In the genomic region with DNA sequence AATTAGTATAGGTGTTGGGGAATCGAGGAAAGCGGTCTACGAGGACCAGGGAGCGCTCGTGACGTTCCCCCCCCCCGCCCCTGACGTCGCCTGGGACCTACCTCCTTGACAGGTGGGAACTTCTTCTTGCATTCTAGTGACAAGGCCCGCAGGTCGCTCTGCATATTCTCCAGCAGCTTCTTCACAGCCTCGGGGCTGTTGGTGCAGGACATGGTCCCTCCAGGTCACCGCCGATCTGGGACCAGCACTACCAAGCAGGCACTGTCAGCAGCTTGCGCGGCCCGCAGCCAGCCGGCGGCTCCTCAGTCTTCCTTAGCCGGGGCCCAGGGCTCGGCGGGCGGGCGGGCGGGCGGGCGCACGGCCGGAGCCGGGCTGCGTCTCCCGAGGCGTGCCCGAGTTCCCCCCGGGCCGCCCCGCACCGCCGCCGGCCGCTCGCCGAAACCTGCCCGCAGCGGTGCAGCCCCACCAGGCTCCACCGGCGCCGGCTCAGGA, we compare ENCODE assay signal across 8 mouse cellular contexts. TPM values are rescaled to one million over a fixed set of nuclear protein-coding genes. Genes with fewer than 3 reads are reported as not detected.
DNase-seq lines count a peak whose midpoint lies in the region; ATAC-seq lines count a peak whose summit lies in the region.

No protein-coding gene starts in this region.

- H3K4me2 ChIP-seq in lung, embryonic 15.5 days, result peak overlapping the region; percentile 58
- H3K4me2 ChIP-seq in kidney, embryonic 14.5 days (replicated peaks; ENCODE audit: low read depth, low read length), result peak overlapping the region; percentile 78
- H3K4me2 ChIP-seq in midbrain, embryonic 13.5 days (replicated peaks), result peak overlapping the region; percentile 85

- intact Hi-C loops in left cerebral cortex, postnatal 25 days (cut with DNase I), result no loop called here

- 0% methylated on average over 28 of the region's 48 CpGs for WGBS in lung, embryonic 15.5 days
- WGBS in forebrain, embryonic 10.5 days, result under 1% methylated on average over 42 of the region's 48 CpGs
- 1% methylated on average over 43 of the region's 48 CpGs for WGBS in kidney, embryonic 14.5 days
- under 1% methylated on average over 39 of the region's 48 CpGs for WGBS in midbrain, embryonic 13.5 days

- H3K4me1 ChIP-seq in lung, embryonic 15.5 days, result peaks cover 15% of the 10 kb centered on the region
- peaks cover 20% of the 10 kb centered on the region for H3K4me1 ChIP-seq in forebrain, embryonic 10.5 days
- H3K4me1 ChIP-seq in kidney, embryonic 14.5 days (ENCODE audit: control insufficient read depth, insufficient read depth, low read length), result peaks cover 8% of the 10 kb centered on the region; the same call in 1 of the 2 replicates
- peaks cover 19% of the 10 kb centered on the region for H3K4me1 ChIP-seq in midbrain, embryonic 13.5 days (replicated peaks)

- peak overlapping the region; percentile 87 for H3K4me3 ChIP-seq in lung, embryonic 15.5 days
- peak overlapping the region; percentile 98 for H3K4me3 ChIP-seq in forebrain, embryonic 10.5 days
- H3K4me3 ChIP-seq in kidney, embryonic 14.5 days (ENCODE audit: low read length), result peak overlapping the region; percentile 96
- peak overlapping the region; percentile 99 for H3K4me3 ChIP-seq in midbrain, embryonic 13.5 days (replicated peaks)

- H3K36me3 ChIP-seq in lung, embryonic 15.5 days, result no peaks in the 10 kb centered on the region
- peaks cover 21% of the 10 kb centered on the region for H3K36me3 ChIP-seq in forebrain, embryonic 10.5 days (replicated peaks)
- no peaks in the 10 kb centered on the region for H3K36me3 ChIP-seq in kidney, embryonic 14.5 days (ENCODE audit: control insufficient read depth, insufficient read depth, low read length)
- H3K36me3 ChIP-seq in midbrain, embryonic 13.5 days, result peaks cover 13% of the 10 kb centered on the region

- H3K27me3 ChIP-seq in lung, embryonic 15.5 days, result no peaks in the 10 kb centered on the region
- H3K27me3 ChIP-seq in forebrain, embryonic 10.5 days (ENCODE audit: poor library complexity, severe bottlenecking), result no peaks in the 10 kb centered on the region
- H3K27me3 ChIP-seq in kidney, embryonic 14.5 days (ENCODE audit: control insufficient read depth, insufficient read depth, low read length), result no peaks in the 10 kb centered on the region
- no peaks in the 10 kb centered on the region for H3K27me3 ChIP-seq in midbrain, embryonic 13.5 days

- H3K9me3 ChIP-seq in lung, embryonic 15.5 days, result no peaks in the 10 kb centered on the region
- no peaks in the 10 kb centered on the region for H3K9me3 ChIP-seq in forebrain, embryonic 10.5 days
- H3K9me3 ChIP-seq in kidney, embryonic 14.5 days (ENCODE audit: control insufficient read depth, low read length), result no peaks in the 10 kb centered on the region
- no peaks in the 10 kb centered on the region for H3K9me3 ChIP-seq in midbrain, embryonic 13.5 days

- peak overlapping the region; percentile 65 for H3K27ac ChIP-seq in lung, embryonic 15.5 days
- H3K27ac ChIP-seq in forebrain, embryonic 10.5 days, result peak overlapping the region; percentile 91
- H3K27ac ChIP-seq in kidney, embryonic 14.5 days (ENCODE audit: low read depth, low read length), result peak overlapping the region; percentile 32; the same call in 1 of the 2 replicates
- peak overlapping the region; percentile 82 for H3K27ac ChIP-seq in midbrain, embryonic 13.5 days

- peak overlapping the region; percentile 93 for H3K9ac ChIP-seq in lung, embryonic 15.5 days
- H3K9ac ChIP-seq in kidney, embryonic 14.5 days (ENCODE audit: low read depth, low read length), result peak overlapping the region; percentile 91
- H3K9ac ChIP-seq in midbrain, embryonic 13.5 days (replicated peaks), result peak overlapping the region; percentile 94

- ATAC-seq in lung, embryonic 15.5 days (ENCODE audit: borderline replicate concordance, extremely low read depth, low FRiP score, low TSS enrichment), result peak; percentile 68
- peak; percentile 73 for ATAC-seq in kidney, embryonic 14.5 days (ENCODE audit: low FRiP score, low TSS enrichment)
- peak; percentile 86 for ATAC-seq in midbrain, embryonic 13.5 days

- DNase-seq in lung, postnatal 36 days, result no peak
- peak; percentile 56 for DNase-seq in brain, adult 2 months (ENCODE audit: low read depth, low spot score)
- no peak for DNase-seq in forebrain, embryonic 10.5 days (ENCODE audit: extremely low spot score, low spot score)
- no peak for DNase-seq in urinary bladder, adult 18-20 months (ENCODE audit: low spot score in 2 of 2)
- no peak for DNase-seq in left cerebral cortex, postnatal 25 days (ENCODE audit: low spot score in 2 of 2)

RNA-seq across cellular contexts. Expression of gene Mon2, which starts 0.5 kb away (rescaled TPM):
- 26.8 and 28.7 TPM in 2 replicates for polyA plus RNA-seq in lung, embryonic 15.5 days (2015; fragmentation: Nextera tagmentation; extraction: Ambion mirVana)
- polyA plus RNA-seq in forebrain, embryonic 10.5 days (2016; fragmentation: Nextera tagmentation; extraction: Ambion mirVana), result 20.0 and 21.1 TPM in 2 replicates
- polyA plus RNA-seq in kidney, embryonic 14.5 days (2014; fragmentation: Nextera tagmentation; extraction: Ambion mirVana), result 28.6 and 40.8 TPM in 2 replicates
- 26.9 and 29.6 TPM in 2 replicates for polyA plus RNA-seq in midbrain, embryonic 13.5 days (2015; fragmentation: Nextera tagmentation; extraction: Ambion mirVana)
- total RNA-seq in left cerebral cortex, postnatal 25 days (2021), result 100 to 1,000 TPM in 1 of 2 experiments, 10 to 100 TPM in 1; 92.6 to 102 TPM

Comparison
In these comparisons a context has a peak if more than half of its experiments do, and no peak if none do; other contexts are left out.
1. H3K27ac ChIP-seq: peak in every context shown above with its lines; median percentile 91 in forebrain, embryonic 10.5 days; 82 in midbrain, embryonic 13.5 days; 65 in lung, embryonic 15.5 days; 32 in kidney, embryonic 14.5 days.